Mouse (Mus musculus) CD4-positive naive resting alpha-beta T cell, adult 57 days (primary cell): ENCODE data around the gene Arhgdib. TPM values are rescaled to one million over a fixed set of nuclear protein-coding genes. Genes with fewer than 3 reads are reported as not detected.

ENCODE experiments used
- total RNA-seq: library from RNA; stranded (reverse); gene quantifications from one replicate; pipeline ENCODE4 v1.2.4, GENCODE M21; 2023

Arhgdib gene
- 931 TPM for total RNA-seq

DNA sequence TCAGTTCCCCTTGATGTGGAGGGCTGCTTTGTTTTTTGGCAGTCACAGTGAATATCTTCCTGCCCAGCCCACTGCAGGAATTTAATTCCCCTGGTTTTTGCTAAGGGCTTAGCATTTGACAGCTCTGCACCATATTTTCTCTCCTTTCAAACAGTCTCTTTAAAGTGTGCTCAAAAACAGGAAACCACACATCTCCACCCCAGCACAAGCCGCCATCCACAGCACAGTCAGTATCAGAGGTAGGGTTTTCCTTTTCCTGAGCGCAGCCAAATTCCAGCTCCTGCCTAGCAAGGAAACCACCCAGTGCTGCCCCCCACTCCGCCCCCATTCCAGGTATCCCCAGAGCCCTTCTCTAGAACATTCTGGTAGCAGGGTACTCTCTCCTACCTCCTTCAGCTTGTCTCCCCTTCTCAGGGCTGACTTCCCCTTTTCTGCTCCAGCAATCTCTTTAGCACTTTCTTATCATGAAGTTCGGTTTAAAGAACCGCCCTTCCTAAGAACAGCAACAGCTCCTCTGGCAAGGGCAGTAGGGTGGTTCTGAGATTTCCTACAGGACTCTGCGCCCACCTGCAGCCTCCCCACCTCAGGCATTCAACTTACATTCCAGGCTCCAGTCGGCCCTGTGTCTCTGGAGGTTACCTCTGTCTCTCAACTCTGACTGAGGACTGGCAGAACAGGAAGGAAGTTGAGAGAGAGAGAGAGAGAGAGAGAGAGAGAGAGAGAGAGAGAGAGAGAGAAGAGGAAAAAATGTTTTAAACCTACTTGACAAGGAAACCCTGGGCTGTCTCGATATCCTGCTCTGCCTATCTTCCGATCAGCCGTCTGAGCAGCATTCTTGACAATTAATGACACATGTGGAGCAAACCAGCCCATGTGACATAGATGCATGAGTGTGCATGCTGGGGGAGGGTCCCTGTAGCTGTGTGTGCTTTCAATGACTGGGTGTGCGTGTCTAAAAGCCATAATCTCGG lies at the start of gene Arhgdib:
TSS of gene Arhgdib (minus strand) at position 849 of the 971 bp plus-strand sequence.

DNA sequence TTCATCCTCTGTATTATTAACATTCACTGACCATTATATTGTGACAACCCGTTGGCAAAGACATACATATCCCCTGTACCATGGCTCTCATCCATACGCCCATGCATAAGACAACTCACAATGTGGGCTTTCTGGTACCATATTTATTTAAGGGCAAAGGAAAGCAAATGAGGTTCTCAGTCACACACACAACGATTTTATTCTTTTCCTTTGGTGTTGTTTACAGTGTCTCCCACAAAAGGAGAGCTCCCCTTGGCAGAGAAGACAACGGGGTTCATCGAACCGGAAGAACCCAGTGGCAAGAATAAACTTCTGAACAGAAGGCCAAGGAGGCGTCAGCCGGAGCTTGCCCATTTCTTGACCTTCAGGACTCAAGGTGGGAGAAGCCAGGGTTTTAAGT lies 18.2 kb downstream of the Arhgdib start, which contains the start of gene Pde6h:
TSS of gene Pde6h (plus strand) at position 301 of the 400 bp plus-strand sequence.

DNA sequence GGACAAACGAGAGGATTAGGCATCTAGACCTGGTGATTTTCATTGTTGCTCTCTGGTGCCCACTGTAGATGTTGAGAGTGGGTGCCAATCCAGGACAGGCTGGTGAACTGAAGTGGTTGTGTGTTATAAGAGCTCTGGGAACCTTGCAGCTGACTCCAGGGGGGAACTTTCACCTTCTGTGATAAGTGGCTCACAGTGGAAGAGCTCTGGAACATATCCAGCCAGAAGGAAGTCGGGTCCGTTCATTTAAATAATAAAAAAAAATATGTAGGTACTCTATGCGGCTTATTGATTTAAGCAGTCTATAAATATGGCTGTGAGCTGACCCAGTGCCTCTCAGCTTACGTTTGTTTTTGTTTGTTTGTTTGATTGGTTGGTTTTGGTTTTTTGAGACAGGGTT lies 19.6 kb downstream of the Arhgdib start, which contains the start of gene Erp27:
TSS of gene Erp27 (minus strand) at position 101 of the 400 bp plus-strand sequence.

DNA sequence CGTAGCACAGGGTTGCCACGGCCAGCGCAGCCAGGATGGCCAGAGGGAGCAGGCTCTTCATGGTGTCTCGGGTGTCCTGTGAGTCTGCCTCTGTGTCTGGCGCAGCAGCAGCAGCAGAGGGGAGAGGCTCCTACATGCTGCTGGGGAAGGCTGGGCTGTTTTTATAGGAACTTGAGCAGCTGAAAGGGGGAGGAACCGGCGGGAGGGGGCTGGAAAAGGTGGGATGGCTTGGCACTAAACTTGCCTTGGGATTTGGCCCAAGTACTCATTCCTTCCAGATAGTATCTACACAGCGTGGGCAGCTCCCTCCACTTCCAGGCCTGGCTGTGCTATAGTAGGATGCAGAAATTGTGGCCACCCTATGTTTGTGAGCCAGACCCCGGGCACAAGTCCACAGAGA lies 66.0 kb downstream of the Arhgdib start, which contains the start of gene Mgp:
TSS of gene Mgp (minus strand) at position 154 of the 400 bp plus-strand sequence.

Other genes starting within 250 kb of the Arhgdib start
- not detected for gene Gucy2c, start 160.1 kb downstream of the Arhgdib start, total RNA-seq
- gene Hist4h4, start 137.5 kb downstream of the Arhgdib start, total RNA-seq = 18.8 TPM
- gene H2afj, start 133.7 kb downstream of the Arhgdib start, total RNA-seq = 66.6 TPM
- gene BC049715, start 114.3 kb downstream of the Arhgdib start, total RNA-seq = 6.7 TPM
- gene Wbp11, start 113.7 kb downstream of the Arhgdib start, total RNA-seq = 172 TPM
- not detected for gene Smco3, start 106.4 kb downstream of the Arhgdib start, total RNA-seq
- gene Art4, start 84.2 kb downstream of the Arhgdib start, total RNA-seq = 2.5 TPM
- gene Mgp, start 66.1 kb downstream of the Arhgdib start, total RNA-seq = 1.6 TPM
- gene Erp27, start 19.7 kb downstream of the Arhgdib start, total RNA-seq = 10.5 TPM
- gene Pde6h, start 18.1 kb downstream of the Arhgdib start, total RNA-seq = 0.15 TPM
- gene Rerg, start 228.6 kb upstream of the Arhgdib start, total RNA-seq = not detected